Mouse (Mus musculus): ENCODE data around the gene Arnt. TPM values are rescaled to one million over a fixed set of nuclear protein-coding genes. Genes with fewer than 3 reads are reported as not detected.
"Not testable (repeated sequence)": the region's sequence is repeated elsewhere in the genome, so short reads cannot be mapped to it uniquely, and the experiment has no call there.

The Arnt gene
- polyA plus RNA-seq (2015; fragmentation: Nextera tagmentation; extraction: Ambion mirVana), result 25.7 and 25.9 TPM in 2 replicates

GRCm38 (mm10) chr3:95434136-95434982, at the start of gene Arnt:
TSS of gene Arnt (plus strand) at chr3:95434388.
- Histone ChIP-seq H3K4me1 (peaks cover 24% of the 10 kb centered on the region), H3K27ac (replicated peaks) (peak within 1 kb of the TSS; percentile 81), H3K4me2 (replicated peaks) (peak within 1 kb of the TSS; percentile 70), H3K4me3 (peak within 1 kb of the TSS; percentile 92), H3K27me3 (no peaks in the 10 kb centered on the region), H3K36me3 (peaks cover 9% of the 10 kb centered on the region; the same call in 1 of the 2 replicates), H3K9ac (replicated peaks) (peak within 1 kb of the TSS; percentile 84), H3K9me3 (no peaks in the 10 kb centered on the region)
- peak; percentile 99 for ATAC-seq (replicated peaks)
- WGBS, result under 1% methylated on average over 47 of the region's 47 CpGs

- no peaks in the 10 kb centered on the region for H3K9me3 ChIP-seq
- no peaks in the 10 kb centered on the region for H3K27me3 ChIP-seq
- 86% methylated on average over 5 of the region's 5 CpGs for WGBS
These were observed 48.6 kb upstream of the Arnt start for GRCm38 (mm10) chr3:95385401-95386075.

GRCm38 (mm10) chr3:95394385-95394784, 39.8 kb upstream of the Arnt start:
- Histone ChIP-seq H3K4me3 (no peak overlapping the region), H3K9ac (replicated peaks) (no peak overlapping the region), H3K27me3 (no peaks in the 10 kb centered on the region), H3K36me3 (no peaks in the 10 kb centered on the region), H3K27ac (replicated peaks) (no peak overlapping the region), H3K4me1 (no peaks in the 10 kb centered on the region), H3K9me3 (no peaks in the 10 kb centered on the region), H3K4me2 (replicated peaks) (no peak overlapping the region)
- 82% methylated on average over 4 of the region's 4 CpGs for WGBS
- ATAC-seq (replicated peaks), result no peak

More at GRCm38 (mm10) chr3:95385401-95386075, 48.6 kb upstream of the Arnt start:
- no peak overlapping the region for H3K4me3 ChIP-seq
- no peak overlapping the region for H3K27ac ChIP-seq (replicated peaks)
- H3K4me2 ChIP-seq (replicated peaks), result no peak overlapping the region
- no peaks in the 10 kb centered on the region for H3K4me1 ChIP-seq
- ATAC-seq (replicated peaks), result no peak
- H3K36me3 ChIP-seq, result no peaks in the 10 kb centered on the region
- H3K9ac ChIP-seq (replicated peaks), result no peak overlapping the region

GRCm38 (mm10) chr3:95402741-95403140, 31.4 kb upstream of the Arnt start, which contains the start of gene 4930558C23Rik:
TSS of gene 4930558C23Rik (minus strand) at chr3:95402841.
- ATAC-seq (replicated peaks), result no peak
- Histone ChIP-seq H3K27me3 (no peaks in the 10 kb centered on the region), H3K4me1 (no peaks in the 10 kb centered on the region), H3K4me3 (no peak within 1 kb of the TSS), H3K36me3 (no peaks in the 10 kb centered on the region), H3K9ac (replicated peaks) (no peak within 1 kb of the TSS), H3K27ac (replicated peaks) (no peak within 1 kb of the TSS), H3K4me2 (replicated peaks) (no peak within 1 kb of the TSS), H3K9me3 (no peaks in the 10 kb centered on the region)
- WGBS, result 92% methylated on average over 3 of the region's 3 CpGs

- no peaks in the 10 kb centered on the region for H3K9me3 ChIP-seq
- 86% methylated on average over 1 of the region's 1 CpGs for WGBS
- ATAC-seq (replicated peaks), result no peak
These were observed 26.5 kb upstream of the Arnt start for GRCm38 (mm10) chr3:95407728-95408127.

GRCm38 (mm10) chr3:95408852-95409251, 25.3 kb upstream of the Arnt start:
- H3K4me1 ChIP-seq, result no peaks in the 10 kb centered on the region
- H3K9me3 ChIP-seq, result no peaks in the 10 kb centered on the region
- H3K9ac ChIP-seq (replicated peaks), result no peak overlapping the region
- ATAC-seq (replicated peaks), result no peak
- no peak overlapping the region for H3K4me3 ChIP-seq
- no peak overlapping the region for H3K4me2 ChIP-seq (replicated peaks)
- no peaks in the 10 kb centered on the region for H3K27me3 ChIP-seq
- H3K27ac ChIP-seq (replicated peaks), result no peak overlapping the region
- WGBS, result 92% methylated on average over 2 of the region's 2 CpGs
- no peaks in the 10 kb centered on the region for H3K36me3 ChIP-seq

More at GRCm38 (mm10) chr3:95407728-95408127, 26.5 kb upstream of the Arnt start:
- Histone ChIP-seq H3K4me2 (replicated peaks) (no peak overlapping the region), H3K4me3 (no peak overlapping the region), H3K27ac (replicated peaks) (no peak overlapping the region), H3K4me1 (no peaks in the 10 kb centered on the region), H3K27me3 (no peaks in the 10 kb centered on the region), H3K9ac (replicated peaks) (no peak overlapping the region), H3K36me3 (no peaks in the 10 kb centered on the region)

GRCm38 (mm10) chr3:95412268-95412667, 21.9 kb upstream of the Arnt start:
- Histone ChIP-seq H3K4me2 (replicated peaks) (no peak overlapping the region), H3K9ac (replicated peaks) (no peak overlapping the region), H3K27ac (replicated peaks) (no peak overlapping the region), H3K4me1 (no peaks in the 10 kb centered on the region), H3K36me3 (no peaks in the 10 kb centered on the region), H3K9me3 (no peaks in the 10 kb centered on the region), H3K27me3 (no peaks in the 10 kb centered on the region), H3K4me3 (no peak overlapping the region)
- WGBS, result 83% methylated on average over 1 of the region's 1 CpGs
- ATAC-seq (replicated peaks), result no peak

- Histone ChIP-seq H3K9ac (replicated peaks) (no peak overlapping the region), H3K4me1 (no peaks in the 10 kb centered on the region), H3K4me2 (replicated peaks) (no peak overlapping the region), H3K9me3 (peaks cover 4% of the 10 kb centered on the region; the same call in 1 of the 2 replicates), H3K4me3 (no peak overlapping the region), H3K27me3 (no peaks in the 10 kb centered on the region), H3K27ac (replicated peaks) (no peak overlapping the region), H3K36me3 (no peaks in the 10 kb centered on the region)
- no peak for ATAC-seq (replicated peaks)
- WGBS, result 96% methylated on average over 6 of the region's 6 CpGs
These were observed 16.3 kb upstream of the Arnt start for GRCm38 (mm10) chr3:95417866-95418265.

GRCm38 (mm10) chr3:95426476-95426875, 7.7 kb upstream of the Arnt start:
- H3K27me3 ChIP-seq; H3K9ac ChIP-seq (replicated peaks); ATAC-seq (replicated peaks); H3K9me3 ChIP-seq; H3K27ac ChIP-seq (replicated peaks); H3K4me2 ChIP-seq (replicated peaks); H3K4me3 ChIP-seq; H3K4me1 ChIP-seq; H3K36me3 ChIP-seq: not testable (repeated sequence)
- WGBS, result 92% methylated on average over 5 of the region's 5 CpGs

- not testable (repeated sequence) for H3K9me3 ChIP-seq; H3K27ac ChIP-seq (replicated peaks); H3K9ac ChIP-seq (replicated peaks); H3K36me3 ChIP-seq; H3K27me3 ChIP-seq; H3K4me1 ChIP-seq
- WGBS, result 34% methylated on average over 14 of the region's 33 CpGs
- Histone ChIP-seq H3K4me3 (peak overlapping the region; percentile 27), H3K4me2 (replicated peaks) (peak overlapping the region; percentile 41)
- peak; percentile 78 for ATAC-seq (replicated peaks)
These were observed 6.9 kb upstream of the Arnt start for GRCm38 (mm10) chr3:95427117-95427890.

- not testable (repeated sequence) for H3K9ac ChIP-seq (replicated peaks); H3K36me3 ChIP-seq; H3K9me3 ChIP-seq; H3K27me3 ChIP-seq; H3K27ac ChIP-seq (replicated peaks); H3K4me1 ChIP-seq
- Histone ChIP-seq H3K4me2 (replicated peaks) (peak overlapping the region; percentile 41), H3K4me3 (peak overlapping the region; percentile 27)
- ATAC-seq (replicated peaks), result 0 out of 2 replicates have a peak, but pooled peaks have one; percentile 6
- 13% methylated on average over 16 of the region's 21 CpGs for WGBS
These were observed 6.3 kb upstream of the Arnt start for GRCm38 (mm10) chr3:95427891-95428238.

GRCm38 (mm10) chr3:95428423-95428822, 5.8 kb upstream of the Arnt start:
- not testable (repeated sequence) for H3K9me3 ChIP-seq; H3K4me1 ChIP-seq; ATAC-seq (replicated peaks); H3K36me3 ChIP-seq; H3K4me3 ChIP-seq; H3K9ac ChIP-seq (replicated peaks); H3K4me2 ChIP-seq (replicated peaks); H3K27me3 ChIP-seq; H3K27ac ChIP-seq (replicated peaks)
- WGBS, result 68% methylated on average over 6 of the region's 11 CpGs

Data from forebrain, embryonic 15.5 days (tissue).